Mouse (Mus musculus) midbrain, embryonic 16.5 days (tissue): ENCODE results near the gene Syn3. TPM values are rescaled to one million over a fixed set of nuclear protein-coding genes. Genes with fewer than 3 reads are reported as not detected.

Experiments
- ATAC-seq: fragments of 200-750 bp; cut with Nextera tagmentation; 2 replicates; pipeline ENCODE4 v1.8.0; 2017; ENCODE audit warnings: moderate TSS enrichment
- H3K27ac ChIP-seq: fragments of 300-500 bp; sonication (generic); 2 replicates; pipeline ENCODE4 v1.5.1; 2014; ENCODE audit warnings: mild to moderate bottlenecking, low read length, mixed read lengths
- H3K27me3 ChIP-seq: fragments of 300-500 bp; sonication (generic); 2 replicates; pipeline ENCODE4 v1.6.1; 2014; ENCODE audit warnings: low read depth, low read length, mixed read lengths; ENCODE audit not compliant: control insufficient read depth, insufficient read depth
- H3K36me3 ChIP-seq: fragments of 300-500 bp; sonication (generic); 2 replicates; pipeline ENCODE4 v1.6.1; 2014; ENCODE audit warnings: mild to moderate bottlenecking, low read length, moderate library complexity, mixed read lengths; ENCODE audit not compliant: control insufficient read depth, insufficient read depth
- H3K4me1 ChIP-seq: fragments of 300-500 bp; sonication (generic); 2 replicates; pipeline ENCODE4 v1.6.1; 2014; ENCODE audit warnings: mild to moderate bottlenecking, low read length, mixed read lengths; ENCODE audit not compliant: control insufficient read depth, insufficient read depth
- H3K4me2 ChIP-seq: fragments of 300-500 bp; sonication (generic); 2 replicates; pipeline ENCODE4 v1.6.1; 2014; ENCODE audit warnings: mild to moderate bottlenecking, low read length, mixed read lengths
- H3K4me3 ChIP-seq: fragments of 300-500 bp; sonication (generic); 2 replicates; pipeline ENCODE4 v1.5.1; 2014; ENCODE audit warnings: low read depth, mild to moderate bottlenecking, low read length, moderate library complexity, mixed read lengths
- H3K9ac ChIP-seq: fragments of 300-500 bp; sonication (generic); 2 replicates; pipeline ENCODE4 v1.6.1; 2014; ENCODE audit warnings: low read depth, low read length, mixed read lengths
- H3K9me3 ChIP-seq: fragments of 300-500 bp; sonication (generic); replicated peaks from 2 replicates; pipeline ENCODE4 v1.6.1; 2014; ENCODE audit warnings: mild to moderate bottlenecking, low read length, mixed read lengths; ENCODE audit not compliant: control insufficient read depth, poor library complexity, severe bottlenecking
- WGBS: fragments of 180-500 bp; shearing (Covaris S2); extraction: QIAGEN DNeasy Blood & Tissue Kit; methylation state at CpG from one replicate; pipeline ENCODE4 v1.1.7; 2014; 5-methylcytosine and 5-hydroxymethylcytosine counted together
- polyA plus RNA-seq: library from polyadenylated mRNA; unstranded; fragments of >200 nt; fragmentation: Nextera tagmentation; extraction: Ambion mirVana; gene quantifications from 2 replicates; pipeline ENCODE4 v1.2.1, GENCODE M21; 2015

Gene Syn3
- polyA plus RNA-seq, 1 experiment from 2014 or later, result 34.0 TPM

- Histone ChIP-seq H3K4me3 (no peak overlapping the region), H3K27ac (no peak overlapping the region), H3K9ac (no peak overlapping the region), H3K9me3 (no peaks in the 10 kb centered on the region), H3K27me3 (no peaks in the 10 kb centered on the region), H3K4me1 (no peaks in the 10 kb centered on the region), H3K4me2 (no peak overlapping the region), H3K36me3 (peaks cover 2% of the 10 kb centered on the region; the same call in 1 of the 2 replicates)
- ATAC-seq, result no peak
- 89% methylated on average over 5 of the region's 5 CpGs for WGBS
Measured at GRCm38 (mm10) chr10:86475270-86475669, 23.4 kb downstream of the Syn3 start.

- 71% methylated on average over 8 of the region's 8 CpGs for WGBS
- H3K36me3 ChIP-seq, result peaks cover 2% of the 10 kb centered on the region; the same call in 1 of the 2 replicates
- H3K4me1 ChIP-seq, result no peaks in the 10 kb centered on the region
- ATAC-seq, result no peak
- H3K27ac ChIP-seq, result no peak overlapping the region
- H3K4me2 ChIP-seq, result no peak overlapping the region
- H3K27me3 ChIP-seq, result no peaks in the 10 kb centered on the region
- no peak overlapping the region for H3K4me3 ChIP-seq
- no peaks in the 10 kb centered on the region for H3K9me3 ChIP-seq
- no peak overlapping the region for H3K9ac ChIP-seq
Measured at GRCm38 (mm10) chr10:86474176-86475154, 24.2 kb downstream of the Syn3 start.

- Histone ChIP-seq H3K4me2 (no peak overlapping the region), H3K4me3 (no peak overlapping the region), H3K36me3 (peaks cover 2% of the 10 kb centered on the region; the same call in 1 of the 2 replicates), H3K27ac (no peak overlapping the region), H3K4me1 (no peaks in the 10 kb centered on the region), H3K9me3 (no peaks in the 10 kb centered on the region), H3K27me3 (no peaks in the 10 kb centered on the region), H3K9ac (no peak overlapping the region)
- 0 out of 2 replicates have a peak, but pooled peaks have one; percentile 51 for ATAC-seq
- 55% methylated on average over 3 of the region's 3 CpGs for WGBS
Measured at GRCm38 (mm10) chr10:86473637-86474154, 25.0 kb downstream of the Syn3 start.

GRCm38 (mm10) chr10:86468612-86469546 is 29.8 kb downstream of the Syn3 start:
- Histone ChIP-seq H3K36me3 (peaks cover 5% of the 10 kb centered on the region; the same call in 1 of the 2 replicates), H3K4me3 (no peak overlapping the region), H3K27me3 (no peaks in the 10 kb centered on the region), H3K27ac (no peak overlapping the region), H3K4me2 (no peak overlapping the region), H3K9me3 (no peaks in the 10 kb centered on the region), H3K4me1 (no peaks in the 10 kb centered on the region), H3K9ac (no peak overlapping the region)
- no peak for ATAC-seq
- WGBS, result 91% methylated on average over 13 of the region's 13 CpGs

- ATAC-seq, result peak; percentile 88
- 23% methylated on average over 5 of the region's 5 CpGs for WGBS
- no peaks in the 10 kb centered on the region; the same call in 1 of the 2 replicates for H3K4me1 ChIP-seq
- no peak overlapping the region for H3K9ac ChIP-seq
- no peaks in the 10 kb centered on the region for H3K9me3 ChIP-seq
- H3K4me2 ChIP-seq, result no peak overlapping the region
- no peaks in the 10 kb centered on the region for H3K27me3 ChIP-seq
- H3K36me3 ChIP-seq, result peaks cover 6% of the 10 kb centered on the region; the same call in 1 of the 2 replicates
- H3K4me3 ChIP-seq, result no peak overlapping the region
- no peak overlapping the region for H3K27ac ChIP-seq
Measured at GRCm38 (mm10) chr10:86463538-86464199, 35.0 kb downstream of the Syn3 start.

GRCm38 (mm10) chr10:86459643-86460042 is 39.1 kb downstream of the Syn3 start:
- no peak for ATAC-seq

GRCm38 (mm10) chr10:86457665-86458209 is 41.0 kb downstream of the Syn3 start:
- Histone ChIP-seq H3K4me3 (no peak overlapping the region), H3K9ac (no peak overlapping the region), H3K9me3 (no peaks in the 10 kb centered on the region), H3K27ac (peak overlapping the region; percentile 58; the same call in 1 of the 2 replicates), H3K4me2 (no peak overlapping the region), H3K36me3 (0 out of 2 replicates have a peak, but pooled peaks cover 3% of the 10 kb centered on the region), H3K27me3 (no peaks in the 10 kb centered on the region), H3K4me1 (no peaks in the 10 kb centered on the region; the same call in 1 of the 2 replicates)
- ATAC-seq, result peak; percentile 73

More at GRCm38 (mm10) chr10:86459643-86460042, 39.1 kb downstream of the Syn3 start:
- no peak overlapping the region for H3K4me3 ChIP-seq
- H3K36me3 ChIP-seq, result 0 out of 2 replicates have a peak, but pooled peaks cover 3% of the 10 kb centered on the region
- no peak overlapping the region for H3K4me2 ChIP-seq
- H3K27ac ChIP-seq, result no peak overlapping the region
- no peaks in the 10 kb centered on the region; the same call in 1 of the 2 replicates for H3K4me1 ChIP-seq
- H3K27me3 ChIP-seq, result no peaks in the 10 kb centered on the region
- H3K9ac ChIP-seq, result no peak overlapping the region
- no peaks in the 10 kb centered on the region for H3K9me3 ChIP-seq
- 58% methylated on average over 1 of the region's 1 CpGs for WGBS

- Histone ChIP-seq H3K36me3 (0 out of 2 replicates have a peak, but pooled peaks cover 3% of the 10 kb centered on the region), H3K4me2 (no peak overlapping the region), H3K9ac (no peak overlapping the region), H3K4me1 (no peaks in the 10 kb centered on the region; the same call in 1 of the 2 replicates), H3K9me3 (no peaks in the 10 kb centered on the region), H3K4me3 (no peak overlapping the region), H3K27me3 (no peaks in the 10 kb centered on the region), H3K27ac (peak overlapping the region; percentile 39)
- ATAC-seq, result peak; percentile 75
- WGBS, result 13% methylated on average over 4 of the region's 4 CpGs
Measured at GRCm38 (mm10) chr10:86457195-86457594, 41.5 kb downstream of the Syn3 start.
